Mouse (Mus musculus) liver, embryonic 14 days (tissue): Measurements from ENCODE around the gene Nepro. TPM values are rescaled to one million over a fixed set of nuclear protein-coding genes. Genes with fewer than 3 reads are reported as not detected.

Source experiments
- polyA plus RNA-seq: library from polyadenylated mRNA; depleted of rRNA; stranded (reverse); fragments of >200 nt; gene quantifications from 2 replicates; pipeline ENCODE4 v1.2.3, GENCODE M21; 2012; rRNA removed

The Nepro gene
- 3.7 and 4.4 TPM in 2 replicates for polyA plus RNA-seq

DNA sequence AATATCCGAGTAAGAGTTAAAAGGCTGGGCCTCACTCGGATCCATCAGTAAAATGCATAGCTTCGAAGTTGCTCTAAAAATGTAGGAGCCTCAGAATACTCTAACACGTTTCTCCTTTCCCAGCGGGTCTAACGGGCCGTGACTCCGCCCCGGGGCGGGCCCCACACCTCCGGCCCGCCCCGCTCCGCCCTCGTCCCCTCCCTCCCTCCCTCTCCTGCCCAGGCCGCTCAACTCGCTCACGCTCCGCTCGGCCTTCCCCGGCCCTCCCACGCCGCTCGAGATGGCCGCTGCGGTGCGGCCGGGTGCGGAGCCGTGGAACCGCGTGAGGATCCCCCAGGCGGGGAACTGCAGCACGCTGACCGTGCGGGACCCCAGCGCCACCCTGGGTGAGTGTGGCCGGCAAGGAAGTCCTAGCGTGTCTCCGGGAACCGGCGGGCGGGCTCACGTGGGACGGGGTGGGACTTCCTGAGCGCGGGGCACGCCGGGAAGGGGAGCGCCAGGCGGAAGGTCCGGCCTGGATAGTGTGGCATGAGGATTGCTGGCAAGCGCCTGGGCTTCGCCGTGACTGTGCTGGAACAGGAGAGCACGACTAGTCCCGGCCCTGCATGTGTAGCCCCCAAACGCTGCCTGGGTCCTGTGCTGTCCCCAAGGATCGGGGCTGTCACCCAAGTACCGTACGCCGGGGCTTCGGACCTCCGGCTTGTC is at the start of gene Nepro:
Gene Nepro (plus strand): TSS at position 219 of the 705 bp plus-strand sequence.

DNA sequence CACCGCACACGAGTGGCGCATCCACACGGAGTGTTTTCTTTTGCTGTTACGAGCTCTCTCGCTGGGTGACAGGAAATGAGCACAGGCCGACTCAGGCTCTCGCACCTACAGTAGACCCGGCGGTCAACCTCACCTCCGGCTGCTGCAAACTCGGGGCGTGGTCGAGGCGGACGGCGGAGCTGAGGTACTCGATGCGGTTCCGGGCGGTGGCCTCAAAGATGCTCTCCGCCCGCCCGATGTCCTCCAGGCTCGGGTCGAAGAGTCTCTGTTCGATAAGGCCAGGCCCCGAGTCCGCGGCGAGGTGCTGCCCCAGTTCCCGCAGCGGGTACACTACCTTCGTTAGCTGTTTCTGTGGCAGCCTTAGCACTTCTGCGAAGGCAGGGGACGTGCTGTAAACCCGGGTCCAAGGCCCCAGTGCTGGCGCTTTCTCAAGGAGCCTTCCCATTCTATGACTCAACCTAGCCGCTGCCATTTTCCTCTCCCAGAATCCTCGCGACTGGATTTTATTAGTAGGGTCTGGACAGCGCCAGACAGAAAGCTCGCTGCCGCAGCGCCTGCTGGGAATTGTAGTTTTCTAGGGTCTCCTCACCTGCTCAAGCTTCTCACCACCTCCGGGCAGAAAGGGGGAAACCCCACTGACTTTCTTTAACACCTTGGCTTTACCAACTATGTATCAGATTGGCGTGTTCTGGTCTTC is 21.9 kb downstream of the Nepro start, which contains the start of gene Gtpbp8:
Gene Gtpbp8 (minus strand): TSS at position 498 of the 697 bp plus-strand sequence.

DNA sequence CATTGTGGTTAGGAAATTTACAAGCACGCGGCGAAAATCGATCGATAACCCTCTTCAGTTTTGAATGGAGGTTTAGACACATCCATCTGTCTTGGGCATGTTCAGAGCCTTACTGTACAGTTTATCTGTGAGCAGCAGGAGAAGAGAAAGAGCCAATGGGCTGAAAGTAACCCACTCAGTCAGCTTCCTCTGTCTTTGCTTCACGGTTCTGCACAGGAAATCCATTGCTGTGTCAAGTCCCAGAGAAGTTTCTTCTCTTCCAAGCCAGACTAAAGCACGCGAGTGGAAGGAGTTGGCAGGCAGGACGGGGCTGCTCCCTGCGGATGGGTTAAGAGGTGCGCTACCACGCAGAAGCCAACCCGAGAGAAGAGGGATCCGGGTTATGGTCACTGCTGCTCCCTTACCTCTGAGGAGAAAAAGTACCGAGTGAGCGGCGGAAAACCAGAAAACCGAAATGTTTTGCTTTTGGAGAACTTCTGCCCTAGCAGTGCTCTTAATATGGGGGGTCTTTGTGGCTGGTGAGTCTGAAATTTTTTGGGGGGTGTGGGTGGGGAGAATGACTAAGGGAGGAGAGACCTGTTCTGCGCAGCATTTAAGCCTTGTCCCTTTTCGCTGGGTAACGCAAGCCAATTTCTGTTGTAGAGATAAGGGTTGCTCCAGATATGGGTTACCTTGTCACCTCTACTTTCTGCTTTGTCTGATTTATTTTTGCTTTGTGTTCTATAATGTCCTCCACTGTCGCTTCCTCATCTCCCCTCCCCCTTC is 41.6 kb downstream of the Nepro start, which contains the start of gene Cd200r1:
Gene Cd200r1 (plus strand): TSS at position 182 of the 765 bp plus-strand sequence.

Other genes with a start within 250 kb of the Nepro start
- gene Boc, start 165.4 kb upstream of the Nepro start, polyA plus RNA-seq: 0.20 and 0.38 TPM in 2 replicates
- 4.4 and 4.9 TPM in 2 replicates for gene Gtpbp8, start 22.1 kb downstream of the Nepro start, polyA plus RNA-seq
- gene Cd200r1, start 41.4 kb downstream of the Nepro start, polyA plus RNA-seq: 2.0 and 2.2 TPM in 2 replicates
- 0.35 and 0.43 TPM in 2 replicates for gene Cd200r4, start 87.4 kb downstream of the Nepro start, polyA plus RNA-seq
- 0.01 and 0.02 TPM in 2 replicates for gene Cd200r2, start 142.8 kb downstream of the Nepro start, polyA plus RNA-seq
- gene Cd200r3, start 219.4 kb downstream of the Nepro start, polyA plus RNA-seq: 0.42 and 0.47 TPM in 2 replicates